Mouse (Mus musculus) T-cell, adult 2 months (primary cell): ENCODE data around the gene Dip2c.

Experiments used
- DNase-seq: peaks from one replicate; pipeline ENCODE4 v3.0.0; 2022; ENCODE audit warnings: low spot score

The Dip2c gene

DNA sequence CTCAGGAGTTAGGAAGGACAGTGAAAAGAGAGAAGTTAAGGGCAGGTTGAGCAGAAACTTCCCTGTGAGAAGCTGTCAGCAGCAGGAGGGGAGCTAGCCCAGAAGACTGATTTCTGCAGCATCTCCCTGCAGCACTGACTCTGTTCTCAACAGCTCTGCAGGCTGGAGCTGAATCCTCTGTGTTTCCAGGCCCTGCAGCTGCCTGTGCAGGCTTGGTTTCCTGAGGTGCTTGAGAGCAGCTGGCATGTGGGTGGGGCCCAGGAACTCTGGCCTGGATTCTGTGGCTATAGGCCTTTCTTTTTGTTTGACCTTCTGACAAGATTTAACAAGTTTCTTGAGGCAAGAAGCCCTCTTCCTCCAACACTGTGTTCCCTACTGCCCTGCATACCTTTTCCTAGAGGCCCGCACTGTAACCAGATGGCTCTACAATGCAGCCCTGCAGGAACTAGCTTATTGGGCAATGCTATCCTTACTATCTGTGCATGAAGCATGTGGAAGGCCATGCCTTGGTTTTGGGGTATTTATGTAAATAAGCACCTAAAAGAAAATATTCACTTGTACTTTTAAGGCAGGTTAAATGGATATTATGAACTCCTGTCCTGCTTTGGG, 53.1 kb downstream of the Dip2c start:
- DNase-seq: no peak

DNA sequence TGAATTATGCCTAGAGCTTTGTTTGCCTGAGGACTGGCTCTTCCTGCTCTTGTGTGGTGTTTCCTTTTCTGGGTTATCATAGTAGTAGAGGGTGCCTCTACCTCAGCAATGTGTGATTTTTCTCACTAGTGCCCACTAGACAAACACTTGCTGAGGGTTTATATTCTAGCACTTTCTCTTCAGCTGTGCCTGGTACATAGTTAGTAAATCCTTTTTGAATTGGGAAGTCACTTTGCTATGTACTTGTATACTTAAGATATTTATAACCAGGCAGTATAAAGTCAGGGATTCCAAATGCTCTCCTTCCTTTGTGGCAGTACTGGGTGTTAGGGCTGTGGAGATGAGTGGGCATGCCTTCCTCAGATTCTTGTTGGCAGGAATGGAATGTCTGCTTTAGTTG, 56.9 kb downstream of the Dip2c start:
- no peak for DNase-seq

DNA sequence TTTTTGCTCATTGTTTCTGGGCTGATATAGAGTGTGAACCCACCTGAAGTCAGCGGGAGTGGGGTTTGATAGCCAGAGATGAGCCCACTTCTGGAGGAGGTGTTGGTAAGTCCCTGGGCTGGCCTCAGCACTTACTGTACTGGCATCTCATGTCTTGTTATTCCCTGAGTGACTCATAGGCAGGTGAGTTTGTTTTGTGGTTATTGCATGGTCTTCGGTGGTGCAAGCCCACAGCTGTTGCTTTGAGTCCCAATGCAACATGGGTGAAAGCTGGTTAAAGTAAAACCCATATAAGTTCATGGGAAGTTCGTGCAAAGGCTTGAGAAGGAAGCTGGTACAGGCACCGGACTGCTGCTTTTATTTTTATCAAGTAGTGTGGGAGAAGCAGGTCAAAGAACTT, 64.0 kb downstream of the Dip2c start:
- DNase-seq: no peak

DNA sequence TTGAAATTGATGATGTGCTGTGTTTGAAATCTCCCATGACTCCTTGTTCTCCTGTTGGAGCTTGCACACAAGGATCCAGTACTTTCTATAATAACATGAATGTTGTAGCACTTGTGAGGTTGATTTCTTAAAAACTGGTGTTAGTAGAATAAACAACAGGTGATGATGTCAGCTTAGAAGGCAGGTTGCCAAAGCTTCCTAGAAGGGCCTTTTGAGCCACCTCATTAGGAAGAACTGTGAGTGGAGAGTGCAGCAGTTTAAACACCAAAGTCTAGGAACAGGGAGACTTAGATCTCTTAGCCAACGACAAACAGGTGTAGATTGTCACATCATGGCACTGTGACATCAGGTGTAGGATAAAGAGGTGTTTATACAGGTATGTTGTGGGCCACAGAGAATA, 66.4 kb downstream of the Dip2c start:
- DNase-seq: no peak

DNA sequence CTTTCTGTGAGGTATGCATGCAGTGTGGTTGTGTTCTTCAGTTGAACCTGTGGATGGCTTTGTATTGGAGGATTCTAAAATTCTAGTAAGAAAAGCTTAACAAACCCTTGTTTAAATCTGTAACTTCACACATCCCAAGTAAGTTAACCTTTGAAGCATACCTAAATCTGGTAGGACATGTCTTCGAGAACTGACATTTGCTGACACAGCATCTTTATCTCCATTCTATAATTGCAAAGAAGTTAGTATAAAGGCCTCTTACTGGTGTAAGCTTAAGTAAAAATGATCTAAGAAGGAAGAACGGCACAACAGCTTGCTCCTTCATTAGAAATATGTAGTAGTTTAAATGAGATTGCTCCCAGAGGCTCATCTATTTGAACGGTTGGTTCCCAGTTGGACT, 71.1 kb downstream of the Dip2c start:
- DNase-seq: no peak

DNA sequence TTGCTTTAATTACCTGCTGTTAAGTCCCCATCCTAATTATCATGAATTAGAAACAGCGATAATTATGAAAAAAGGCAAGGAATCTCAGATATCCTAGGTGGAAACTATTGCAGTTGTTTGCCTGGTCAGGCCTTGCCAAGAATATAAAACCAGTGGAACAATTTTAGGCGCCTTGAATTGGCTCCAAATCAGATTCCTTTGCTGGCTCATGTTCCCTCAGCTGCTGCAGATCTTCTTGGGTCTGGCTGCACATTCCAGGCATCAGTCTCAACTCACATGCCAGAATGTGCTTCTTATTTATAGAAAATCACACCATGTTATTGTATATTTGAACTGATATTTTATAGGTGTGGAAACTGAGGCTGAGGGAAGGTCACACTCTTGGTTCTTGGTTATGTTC, 74.3 kb downstream of the Dip2c start:
- DNase-seq: no peak

DNA sequence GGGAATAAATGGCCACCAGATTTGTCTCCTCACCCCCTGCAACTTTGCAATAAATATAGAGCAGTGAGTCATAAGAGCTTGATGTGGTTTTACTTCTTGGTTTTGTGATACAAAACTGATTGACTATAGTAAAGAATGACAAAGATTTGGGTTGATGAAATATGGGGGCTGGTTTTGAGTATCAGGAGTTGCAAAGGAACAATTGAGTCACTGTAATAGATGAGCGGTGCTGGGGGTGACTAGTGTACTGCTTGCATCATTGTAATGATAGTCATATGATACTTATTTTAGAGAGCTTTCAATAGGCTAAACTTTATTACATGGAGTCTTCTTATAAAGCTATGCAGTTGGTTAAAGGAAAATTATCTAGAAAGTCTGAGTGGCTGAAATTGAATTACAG, 77.6 kb downstream of the Dip2c start:
- no peak for DNase-seq

DNA sequence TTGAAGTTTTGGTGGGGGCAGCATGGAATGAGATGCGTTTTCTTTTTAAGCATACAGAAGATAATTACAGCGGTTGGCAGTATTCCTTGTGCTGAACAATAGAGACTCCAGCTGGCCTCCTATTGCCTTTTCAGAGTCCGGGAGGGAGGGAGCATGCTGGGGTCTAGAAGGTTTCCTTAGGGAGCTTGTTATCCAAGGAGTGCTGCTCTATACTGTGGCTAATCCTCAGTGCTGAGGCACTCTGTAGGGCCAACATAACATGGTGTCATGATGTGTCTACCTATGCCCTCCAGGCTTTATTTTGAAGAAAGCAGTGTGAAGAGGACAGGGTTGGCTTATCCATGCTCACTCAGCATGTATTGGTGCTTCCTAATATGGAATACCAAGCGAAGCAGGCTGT, 79.0 kb downstream of the Dip2c start:
- DNase-seq: no peak

DNA sequence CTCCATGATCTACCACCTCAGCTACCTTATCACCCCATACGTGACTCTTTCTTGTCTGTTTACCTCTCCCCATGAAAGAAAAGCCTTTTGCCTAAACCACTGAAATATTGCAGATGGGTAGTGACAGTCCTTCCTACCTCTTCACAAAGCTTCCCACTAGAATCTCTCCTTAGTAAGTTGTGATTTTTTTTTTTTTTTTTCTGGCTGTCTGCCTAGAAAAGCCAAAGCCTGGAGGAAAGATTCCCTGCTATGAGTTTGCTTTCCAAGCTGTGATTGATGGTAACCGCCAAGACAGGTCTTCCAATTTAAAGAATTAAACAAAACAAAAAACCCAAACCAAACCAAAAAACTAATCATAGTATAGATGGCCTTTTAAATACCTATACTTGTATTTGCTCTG, 85.1 kb downstream of the Dip2c start:
- DNase-seq: no peak

DNA sequence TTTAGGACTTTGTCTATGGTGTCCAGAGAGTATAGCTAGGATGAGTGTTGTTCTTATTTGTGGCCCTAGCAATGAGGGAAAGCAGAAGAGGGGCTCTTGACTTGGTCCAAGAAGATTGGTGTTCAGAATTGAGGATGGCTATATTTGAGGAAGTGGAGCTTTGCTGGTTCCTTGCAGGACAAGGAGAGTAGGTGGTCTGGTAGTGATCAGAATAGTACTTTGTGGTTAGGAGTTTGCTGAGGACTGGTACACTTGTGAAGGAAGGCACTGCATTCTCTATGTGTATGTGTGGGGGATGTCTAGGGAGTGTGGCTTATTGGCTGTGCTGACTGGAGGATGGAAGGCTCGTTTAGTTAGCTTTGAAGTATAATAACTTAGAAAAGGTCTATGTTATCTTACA, 95.1 kb downstream of the Dip2c start:
- no peak for DNase-seq

DNA sequence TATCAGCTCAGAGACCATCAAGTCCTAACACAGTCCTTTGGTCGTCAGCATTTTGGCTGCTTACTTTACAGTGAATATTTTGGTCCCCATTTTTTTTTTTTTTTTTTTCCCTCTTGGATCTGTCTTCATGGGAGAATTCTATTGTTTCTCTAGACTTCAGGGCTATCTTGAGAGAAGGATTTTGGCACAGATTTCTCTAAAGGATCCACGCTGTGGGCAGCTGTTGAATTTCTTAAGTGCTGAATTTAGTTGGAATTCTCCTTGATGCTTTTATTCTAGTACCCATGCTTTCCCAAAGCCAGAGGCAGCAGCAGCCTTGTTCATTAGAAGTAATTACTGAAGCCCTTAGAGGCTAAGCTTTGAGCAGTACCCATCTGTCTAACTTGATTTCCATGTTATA, 100.8 kb downstream of the Dip2c start:
- DNase-seq: no peak

DNA sequence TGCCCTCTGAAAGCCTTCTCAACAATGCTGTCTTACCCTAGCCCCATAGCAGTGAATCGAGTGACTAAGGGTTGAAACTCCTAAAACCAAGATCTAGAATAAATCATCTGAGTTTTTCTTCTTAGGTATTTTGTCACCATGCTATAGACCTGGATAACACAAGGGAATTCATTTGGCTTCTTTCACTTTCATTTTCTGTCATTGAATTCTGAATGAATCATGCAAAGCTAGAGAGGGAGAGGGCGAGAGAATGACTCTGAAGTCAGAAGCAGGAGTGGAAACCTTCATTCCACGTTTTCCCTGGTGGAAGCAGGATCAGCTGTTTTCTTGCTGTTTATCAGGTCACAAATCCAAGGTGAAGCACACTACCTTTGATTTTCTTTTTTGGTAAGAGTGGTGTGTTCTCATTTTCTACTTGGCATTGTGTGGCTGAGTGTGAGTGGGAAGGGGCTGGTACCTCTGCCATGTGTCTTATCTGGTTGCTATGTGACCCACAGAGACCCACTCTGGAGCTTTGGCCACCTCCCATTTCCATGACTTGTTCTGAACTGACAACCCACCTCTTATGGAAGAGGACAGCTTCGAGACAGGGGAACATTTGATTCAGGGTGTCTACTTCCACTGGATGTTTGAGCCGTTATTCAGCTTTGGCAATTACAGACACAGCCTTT, 104.5 kb downstream of the Dip2c start:
- DNase-seq: no peak

DNA sequence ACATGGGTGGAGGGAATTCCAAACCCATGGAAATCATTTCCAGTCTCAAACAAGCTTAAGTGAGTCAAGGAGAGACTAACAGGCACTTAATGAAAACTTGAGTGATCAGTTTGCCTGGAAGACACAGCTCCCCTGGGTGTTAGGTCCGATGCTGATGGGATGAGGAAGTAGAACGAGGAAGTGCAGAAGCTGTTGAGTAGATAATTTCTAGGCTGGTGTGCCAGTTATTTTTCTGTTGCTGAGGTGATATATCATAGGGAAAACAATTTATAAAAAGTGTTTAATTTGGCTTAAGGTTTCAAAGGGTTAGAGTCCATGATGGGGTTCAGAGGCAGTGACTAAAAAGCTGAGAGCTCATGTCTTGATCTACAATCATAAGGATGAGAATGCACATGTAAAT, 111.7 kb downstream of the Dip2c start:
- DNase-seq: no peak

DNA sequence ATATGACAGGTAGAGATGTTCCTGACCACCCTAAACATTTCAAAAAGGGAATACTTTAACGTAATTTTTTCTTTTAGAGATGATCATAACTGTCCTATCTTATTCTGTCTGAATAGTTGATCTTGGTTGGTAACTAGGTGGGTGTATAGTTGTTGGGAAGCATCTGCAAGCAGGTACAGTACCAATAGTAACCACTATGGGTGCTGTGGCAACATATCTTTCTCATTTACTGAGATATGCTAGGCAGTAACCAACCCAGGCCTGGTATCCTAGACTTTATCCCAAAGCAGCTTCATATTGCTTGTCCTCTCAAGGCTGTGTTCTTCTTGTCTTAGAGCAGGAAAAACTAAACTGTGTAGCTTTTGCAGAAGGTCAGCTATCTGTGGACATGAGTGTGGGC, 113.0 kb downstream of the Dip2c start:
- DNase-seq: no peak

DNA sequence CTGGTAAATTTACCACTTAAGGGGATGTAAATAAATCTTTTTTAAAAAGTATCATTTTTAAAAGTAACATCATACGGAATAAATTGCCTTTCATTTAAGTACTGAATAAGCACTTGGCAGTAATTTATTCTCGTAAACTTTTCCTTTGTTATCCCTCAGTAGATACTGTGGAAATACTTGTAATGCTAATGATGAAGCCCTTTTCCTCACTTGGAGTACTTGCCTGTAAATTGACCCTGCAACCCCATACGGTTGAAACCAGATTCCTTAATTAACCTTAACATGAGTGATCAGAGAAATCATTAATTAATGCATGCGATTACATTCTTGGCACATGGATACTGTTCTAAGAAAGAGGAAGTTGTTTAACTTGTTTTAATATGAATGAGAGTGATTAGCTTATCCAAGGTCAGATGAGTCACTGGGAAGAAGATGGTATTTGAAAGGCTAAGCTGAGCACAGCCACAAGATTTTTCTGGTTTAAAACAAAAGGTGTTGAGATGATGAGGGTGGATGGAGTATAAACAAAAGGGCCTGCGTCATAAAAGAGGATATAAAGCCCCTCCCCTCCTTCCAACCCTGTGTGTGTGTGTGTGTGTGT, 114.0 kb downstream of the Dip2c start:
- DNase-seq: no peak

DNA sequence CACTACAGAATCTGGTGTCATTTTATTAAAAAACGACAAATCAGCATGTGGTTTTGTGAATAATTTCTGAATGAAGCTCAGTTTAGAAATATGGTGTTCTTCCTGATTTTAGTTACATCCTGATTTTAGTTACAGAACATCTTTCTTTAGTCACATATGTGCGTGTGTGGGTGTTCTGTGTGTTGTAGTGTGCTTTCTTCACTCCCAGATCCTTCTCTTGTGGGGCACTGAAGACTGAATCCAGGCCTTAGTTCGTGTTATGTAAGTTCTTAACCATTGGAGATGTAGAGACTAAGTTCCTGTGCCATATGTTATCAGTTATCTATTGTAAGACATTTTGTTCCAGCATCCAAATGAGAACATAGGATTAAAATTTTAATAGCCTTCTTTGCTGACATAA, 117.1 kb downstream of the Dip2c start:
- DNase-seq: no peak

DNA sequence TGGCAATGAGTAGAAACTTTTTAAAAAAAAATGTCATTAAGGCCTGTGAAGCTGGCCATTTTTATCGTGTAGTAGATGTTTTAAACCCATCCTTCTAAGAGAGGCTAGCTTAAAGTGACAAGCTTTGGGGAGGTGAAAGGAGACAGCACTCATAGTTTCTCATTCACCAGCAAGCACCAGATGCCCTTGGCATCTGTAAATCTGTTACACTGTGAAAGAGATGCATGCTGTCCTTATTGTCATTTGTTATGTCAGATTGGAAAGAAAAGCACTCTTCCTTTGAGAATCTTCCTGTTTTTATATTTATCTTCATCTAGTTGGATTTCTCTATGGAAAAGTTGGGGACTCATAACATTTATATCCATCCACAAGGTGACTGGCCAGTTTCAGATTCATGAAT, 119.0 kb downstream of the Dip2c start:
- DNase-seq: no peak

DNA sequence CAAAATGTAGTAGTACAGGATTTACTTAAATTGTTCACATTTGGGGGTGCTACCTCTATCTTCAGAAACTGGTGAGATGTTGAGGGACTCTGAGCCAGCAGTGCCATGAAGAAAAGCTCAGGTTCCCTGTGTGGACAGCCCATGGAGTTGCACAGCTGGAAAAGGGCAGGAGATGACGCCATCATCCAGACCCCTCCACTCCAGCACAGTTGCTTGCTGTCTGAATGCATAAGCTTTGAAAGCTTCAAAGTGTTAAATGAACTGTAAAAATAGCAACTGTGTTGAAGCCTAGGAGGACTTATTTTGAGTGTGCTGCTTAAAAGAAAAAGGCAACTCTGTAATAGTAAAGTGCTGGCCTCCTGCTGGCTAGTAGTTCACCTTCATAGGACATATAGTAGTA, 122.5 kb downstream of the Dip2c start:
- no peak for DNase-seq

DNA sequence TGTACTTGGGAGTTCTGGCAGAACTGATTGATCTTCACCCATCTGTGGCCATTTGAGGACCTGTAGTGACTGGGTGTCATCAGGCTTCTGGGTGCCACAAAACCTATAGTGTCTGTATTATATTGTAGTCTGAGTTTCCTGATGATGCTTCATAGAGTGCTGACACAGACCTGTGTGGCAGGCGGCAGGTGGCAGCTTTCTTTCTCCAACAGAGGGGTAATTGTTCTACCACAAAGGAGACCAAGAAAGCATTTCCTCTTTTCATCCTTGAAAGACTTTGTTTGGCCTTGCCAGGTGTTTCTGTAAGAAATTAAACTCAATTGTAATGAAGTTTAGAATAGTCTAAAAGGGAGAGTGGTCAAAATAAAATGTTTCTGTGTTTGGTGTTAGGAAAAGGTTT, 129.1 kb downstream of the Dip2c start:
- no peak for DNase-seq

DNA sequence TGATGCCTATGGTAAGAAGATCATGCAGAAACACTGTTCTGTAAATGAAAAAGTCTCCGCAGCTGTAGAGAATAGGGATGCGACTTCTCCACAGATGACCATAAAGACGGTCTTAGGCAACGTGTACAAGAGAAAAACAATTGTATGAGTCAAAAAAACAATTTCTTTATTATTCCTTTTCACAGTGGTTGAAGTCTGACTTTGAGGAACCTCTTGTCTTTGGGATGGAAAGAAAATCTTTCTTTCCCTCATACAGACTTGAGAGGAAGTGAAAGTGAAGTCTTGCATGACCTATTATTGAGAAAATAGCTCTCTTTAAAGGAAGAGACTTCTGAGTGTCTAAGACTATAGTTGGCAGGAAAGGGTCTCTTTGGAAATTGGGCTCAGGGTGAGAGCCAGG, 132.7 kb downstream of the Dip2c start:
- no peak for DNase-seq

DNA sequence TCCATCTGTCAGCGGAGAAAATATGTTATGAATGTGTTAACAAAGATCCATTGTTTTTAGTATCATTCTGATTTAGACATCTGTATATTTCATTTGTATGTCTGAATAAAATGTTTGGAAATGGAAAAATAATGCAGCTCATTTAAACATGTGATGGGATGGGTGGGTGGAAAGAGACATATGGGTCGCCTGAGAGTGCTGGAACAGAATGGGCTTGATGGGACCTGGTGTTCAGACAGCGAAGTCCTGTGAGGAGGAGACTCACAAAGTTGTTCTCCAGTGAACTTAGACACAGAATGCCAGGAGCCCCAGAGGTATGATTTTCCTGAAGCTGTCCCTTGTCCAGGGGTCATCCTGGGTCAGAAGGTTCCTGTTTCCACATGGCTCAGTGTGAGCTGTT, 142.1 kb downstream of the Dip2c start:
- no peak for DNase-seq

DNA sequence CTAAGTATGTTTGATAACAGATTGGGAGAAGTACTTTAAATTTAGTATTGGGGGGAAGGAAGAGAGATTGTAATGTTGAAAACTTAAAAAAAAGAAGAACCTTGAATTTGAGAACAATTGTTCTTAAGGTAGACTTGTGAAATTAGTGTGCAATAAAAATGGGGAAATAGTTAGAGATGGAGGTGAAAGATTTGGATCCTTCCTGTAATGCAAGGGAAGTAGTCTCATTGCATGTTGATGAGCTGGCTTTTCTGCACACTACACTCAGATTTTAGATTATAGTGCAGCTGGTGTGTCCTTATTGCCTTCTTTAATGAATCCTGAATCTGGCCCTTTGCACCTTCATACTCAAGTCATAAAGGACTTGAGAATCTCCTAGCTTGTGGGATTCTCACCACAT, 142.9 kb downstream of the Dip2c start:
- DNase-seq: no peak

DNA sequence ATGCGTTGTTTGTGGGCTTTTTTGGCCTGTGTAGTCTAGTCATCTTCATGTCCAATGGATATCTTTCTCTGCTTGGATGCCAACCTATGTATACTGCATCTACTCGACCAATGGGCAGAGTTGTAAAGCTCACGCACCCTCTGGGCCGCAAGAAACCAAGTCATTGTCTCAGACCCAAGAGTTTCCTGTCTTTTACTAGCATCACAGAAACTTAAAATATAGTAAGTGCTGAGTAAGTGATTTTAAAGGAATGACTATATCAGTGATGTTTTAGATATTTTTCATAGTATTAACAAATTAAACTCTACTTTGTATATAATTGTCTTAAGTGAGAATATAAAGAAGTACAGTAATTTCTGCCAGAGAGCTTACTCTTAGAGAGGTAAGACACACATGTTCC, 145.6 kb downstream of the Dip2c start:
- no peak for DNase-seq

DNA sequence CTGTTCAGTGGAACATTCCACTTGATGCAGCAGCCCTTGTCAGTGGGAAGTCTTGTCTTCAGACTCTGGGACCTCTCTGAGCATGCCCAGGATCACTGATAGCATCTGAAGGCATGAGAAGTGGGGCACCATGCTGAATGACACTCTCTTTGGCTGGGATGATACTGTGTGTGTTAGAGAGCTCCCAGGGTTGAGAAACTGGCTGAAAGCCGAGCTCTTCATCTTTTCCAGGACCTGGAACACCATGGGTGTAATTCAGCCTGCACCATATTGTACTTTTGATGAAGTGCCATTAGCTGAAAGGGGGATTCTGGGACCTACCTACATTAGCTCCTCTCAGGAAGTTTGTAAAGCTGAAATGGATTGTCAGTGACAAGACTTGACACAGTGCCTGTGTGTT, 146.5 kb downstream of the Dip2c start:
- no peak for DNase-seq
